Mouse (Mus musculus): ENCODE data around the gene Pacs1.
"Not testable (repeated sequence)": the region's sequence is repeated elsewhere in the genome, so short reads cannot be mapped to it uniquely, and the experiment has no call there.

Pacs1 gene

GRCm38 (mm10) chr19:5267015-5267414 lies 5.9 kb downstream of the Pacs1 start:
- DNase-seq = no peak

DNA sequence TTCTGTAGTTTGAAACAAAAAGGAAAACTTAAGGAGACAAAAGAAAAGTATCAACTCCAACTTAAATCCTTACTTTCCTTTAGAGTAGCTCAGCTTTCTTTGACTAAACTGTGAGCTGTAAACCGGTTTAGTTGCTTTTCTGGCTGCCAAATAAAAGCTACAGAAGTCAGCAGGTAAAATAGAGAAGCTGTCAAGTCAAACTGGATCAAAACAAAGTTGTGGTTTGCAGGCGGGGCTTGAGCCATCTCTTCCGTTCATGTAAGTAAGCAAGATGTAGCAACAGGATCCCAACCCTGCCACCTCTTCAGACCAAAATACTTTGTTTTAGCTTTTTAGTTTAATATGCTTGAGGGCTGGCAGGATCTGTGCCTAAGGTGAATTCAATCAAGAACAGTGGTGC lies 15.8 kb downstream of the Pacs1 start:
- DNase-seq = no peak

DNA sequence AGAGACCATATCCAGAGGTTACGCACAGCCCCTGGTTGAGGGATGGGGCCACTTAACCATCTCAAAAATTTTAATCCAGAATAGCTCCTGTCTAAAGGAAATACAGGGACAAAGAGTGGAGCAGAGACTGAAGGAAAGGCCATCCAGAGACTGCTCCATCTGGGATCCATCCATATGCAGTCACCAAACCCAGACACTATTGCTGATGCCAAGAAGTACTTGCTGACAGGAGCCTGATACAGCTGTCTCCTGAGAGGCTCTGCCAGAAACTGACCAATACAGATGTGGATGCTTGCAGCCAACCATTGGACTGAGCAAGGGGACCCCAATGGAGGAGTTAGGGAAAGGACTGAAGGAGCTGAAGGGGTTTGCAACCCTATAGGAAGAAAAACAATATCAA lies 35.9 kb downstream of the Pacs1 start:
- not testable (repeated sequence) for DNase-seq

DNA sequence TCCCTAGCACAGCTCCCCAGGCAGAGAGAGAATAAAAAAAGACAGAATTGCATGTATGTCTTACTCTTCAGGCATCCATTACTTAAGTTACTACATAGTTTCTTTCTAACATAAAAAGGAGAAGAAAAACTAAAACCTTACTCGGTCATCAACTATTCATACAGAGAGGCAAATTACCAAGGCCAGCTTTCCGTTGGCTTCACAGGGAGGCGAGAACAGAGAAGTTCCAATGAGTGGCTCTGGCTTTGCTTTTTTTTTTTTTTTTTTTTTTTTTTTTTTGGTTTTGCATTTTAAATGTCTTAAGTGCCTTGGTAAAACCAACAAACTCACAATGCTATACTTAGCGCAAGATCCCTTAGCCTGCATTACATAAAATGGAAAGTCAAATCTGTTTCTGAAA lies 40.2 kb downstream of the Pacs1 start:
- DNase-seq = no peak

DNA sequence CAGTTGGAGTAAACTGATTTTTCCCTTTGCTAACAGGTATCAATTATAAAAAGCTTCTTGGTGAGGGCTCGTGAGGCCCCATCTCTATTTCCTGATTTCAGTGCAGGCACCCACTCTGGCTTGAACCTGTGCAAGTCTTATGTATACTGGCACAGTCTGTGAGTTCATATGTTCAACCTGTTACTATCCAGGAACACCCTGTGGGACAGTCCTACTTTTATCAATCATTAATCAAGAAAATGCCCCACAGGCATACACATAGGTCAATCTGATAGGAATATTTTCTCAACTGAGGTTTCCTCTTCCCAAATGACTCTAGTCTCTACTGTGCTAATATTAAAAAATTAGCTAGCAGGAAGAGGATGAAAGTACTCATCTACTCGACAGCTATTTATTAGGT lies 42.8 kb downstream of the Pacs1 start:
- no peak for DNase-seq

- DNase-seq = no peak
Observed at GRCm38 (mm10) chr19:5224624-5225023, 48.3 kb downstream of the Pacs1 start.

- no peak for DNase-seq
Observed at GRCm38 (mm10) chr19:5224077-5224476, 48.8 kb downstream of the Pacs1 start.

- no peak for DNase-seq
Observed at GRCm38 (mm10) chr19:5221926-5222325, 51.0 kb downstream of the Pacs1 start.

GRCm38 (mm10) chr19:5221219-5221723 lies 51.6 kb downstream of the Pacs1 start:
- not testable (repeated sequence) for DNase-seq

GRCm38 (mm10) chr19:5220389-5220788 lies 52.5 kb downstream of the Pacs1 start:
- no peak for DNase-seq

- no peak for DNase-seq
Observed at GRCm38 (mm10) chr19:5201691-5202090, 71.2 kb downstream of the Pacs1 start.

DNA sequence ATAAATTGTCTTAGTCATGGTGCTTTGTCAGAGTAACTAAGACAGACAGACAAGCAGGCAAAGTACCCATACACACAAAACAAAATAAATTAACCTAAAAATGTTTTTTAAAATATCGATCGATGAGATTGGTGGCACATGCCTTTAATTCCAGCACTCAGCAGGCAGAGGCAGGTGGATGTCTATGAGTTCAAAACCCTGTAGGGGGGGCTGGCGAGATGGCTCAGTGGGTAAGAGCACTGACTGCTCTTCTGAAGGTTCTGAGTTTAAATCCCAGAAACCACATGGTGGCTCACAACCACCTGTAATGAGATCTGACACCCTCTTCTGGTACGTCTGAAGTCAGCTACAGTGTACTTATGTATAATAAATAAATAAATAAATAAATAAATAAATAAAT lies 72.3 kb downstream of the Pacs1 start:
- not testable (repeated sequence) for DNase-seq

- no peak for DNase-seq
Observed at GRCm38 (mm10) chr19:5198553-5198952, 74.4 kb downstream of the Pacs1 start.

GRCm38 (mm10) chr19:5195417-5196035 lies 77.4 kb downstream of the Pacs1 start:
- peak; percentile 57 for DNase-seq

GRCm38 (mm10) chr19:5192397-5192796 lies 80.5 kb downstream of the Pacs1 start:
- DNase-seq = no peak

GRCm38 (mm10) chr19:5187439-5187838 lies 85.5 kb downstream of the Pacs1 start:
- DNase-seq = peak; percentile 22

DNA sequence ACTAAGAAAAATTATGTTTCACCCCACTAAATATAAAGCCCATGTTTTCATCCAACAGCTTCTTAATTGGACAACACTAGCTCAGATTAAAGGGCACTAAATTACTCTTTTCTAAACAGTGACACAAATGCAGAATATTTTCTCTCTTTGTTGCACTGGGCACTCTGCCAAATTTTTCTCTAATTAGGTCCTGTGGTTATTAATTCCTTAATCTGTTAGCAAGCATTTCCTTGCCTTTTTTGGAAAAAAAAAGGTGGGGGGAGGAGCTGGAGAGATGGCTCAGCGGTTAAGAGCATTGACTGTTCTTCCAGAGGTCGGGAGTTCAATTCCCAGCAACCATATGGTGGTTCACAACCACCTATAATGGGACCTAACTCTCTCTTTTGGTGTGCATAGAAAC lies 91.0 kb downstream of the Pacs1 start:
- DNase-seq = peak; percentile 24

DNA sequence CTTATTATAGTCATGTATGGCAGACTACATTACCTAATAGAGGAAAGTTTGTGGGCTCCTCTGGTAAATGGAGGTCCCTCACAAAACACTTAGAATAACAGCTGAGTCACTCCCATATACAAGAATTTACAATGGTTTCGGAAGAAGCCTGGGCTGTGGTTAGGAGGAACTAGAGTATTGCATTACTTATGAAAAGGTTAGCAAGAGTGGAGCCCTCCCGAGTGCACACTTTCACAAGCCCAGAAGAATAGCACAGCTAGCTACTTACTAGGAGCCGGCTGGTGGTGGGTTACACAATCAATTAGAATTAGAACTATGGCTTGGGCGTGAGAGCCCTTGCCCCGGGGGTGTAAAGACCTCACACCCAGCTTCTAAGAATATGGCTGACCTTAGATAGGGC lies 94.3 kb downstream of the Pacs1 start:
- DNase-seq = no peak

DNA sequence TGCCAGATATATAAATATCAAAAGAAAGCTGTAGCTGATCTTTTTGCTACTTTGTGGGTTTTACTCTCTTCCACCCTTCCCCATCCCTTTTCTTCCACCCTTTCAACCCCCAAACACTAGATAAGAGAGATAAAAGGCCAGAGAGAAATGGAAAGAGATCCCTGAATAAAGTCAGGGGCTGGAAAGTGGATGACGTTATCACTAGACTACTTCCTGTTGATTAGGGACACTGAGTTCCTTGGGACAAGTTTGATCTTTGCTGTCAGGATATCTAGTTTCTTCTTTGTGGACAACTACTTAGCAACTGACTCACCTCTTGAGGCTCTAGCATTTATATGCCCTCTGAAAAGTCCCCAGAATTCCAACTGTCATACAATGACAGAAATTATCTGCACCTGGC lies 102.5 kb downstream of the Pacs1 start:
- no peak for DNase-seq

- DNase-seq = no peak
Observed at GRCm38 (mm10) chr19:5167477-5167876, 105.4 kb downstream of the Pacs1 start.

GRCm38 (mm10) chr19:5164380-5164779 lies 108.5 kb downstream of the Pacs1 start:
- DNase-seq = peak; percentile 37

DNA sequence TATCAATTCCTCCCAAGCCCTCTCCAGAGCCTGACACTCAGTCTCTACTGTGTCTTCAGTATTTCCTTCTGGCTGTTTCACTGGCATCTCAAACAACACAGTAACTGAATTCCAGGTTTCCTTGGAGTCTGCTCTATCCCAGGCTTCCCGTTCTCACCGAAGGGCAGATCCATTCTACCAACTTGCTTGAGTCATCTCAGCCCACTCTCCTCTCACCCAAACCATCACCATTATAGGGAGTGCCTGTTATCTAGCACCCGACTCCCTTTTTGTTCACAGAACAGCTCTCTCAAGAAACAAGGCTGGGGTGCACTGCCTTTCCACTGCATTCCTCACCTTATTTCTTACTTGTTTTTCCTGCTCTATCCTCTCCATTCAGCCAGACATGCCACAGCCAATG lies 111.0 kb downstream of the Pacs1 start:
- no peak for DNase-seq

- DNase-seq = no peak
Observed at GRCm38 (mm10) chr19:5152261-5152660, 120.7 kb downstream of the Pacs1 start.

DNA sequence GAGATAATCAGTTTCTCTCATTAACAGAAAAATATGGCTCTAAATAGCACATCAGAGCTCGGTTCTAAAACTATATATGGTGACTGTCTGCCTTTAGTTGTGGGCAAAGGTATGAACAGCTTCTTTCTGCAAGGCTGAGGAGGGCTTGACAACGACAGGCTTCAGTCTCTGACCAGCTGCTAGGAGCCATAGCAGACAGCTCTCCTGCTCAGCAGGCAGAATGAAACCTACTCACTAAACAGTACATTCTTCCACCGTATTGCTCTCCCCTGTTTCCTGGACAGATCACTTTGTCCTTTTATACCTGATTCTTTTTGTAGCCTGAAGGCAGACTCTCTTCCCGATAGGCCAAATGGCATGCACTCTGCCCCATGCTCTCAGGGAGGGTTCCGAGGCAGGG lies 121.2 kb downstream of the Pacs1 start:
- no peak for DNase-seq

DNA sequence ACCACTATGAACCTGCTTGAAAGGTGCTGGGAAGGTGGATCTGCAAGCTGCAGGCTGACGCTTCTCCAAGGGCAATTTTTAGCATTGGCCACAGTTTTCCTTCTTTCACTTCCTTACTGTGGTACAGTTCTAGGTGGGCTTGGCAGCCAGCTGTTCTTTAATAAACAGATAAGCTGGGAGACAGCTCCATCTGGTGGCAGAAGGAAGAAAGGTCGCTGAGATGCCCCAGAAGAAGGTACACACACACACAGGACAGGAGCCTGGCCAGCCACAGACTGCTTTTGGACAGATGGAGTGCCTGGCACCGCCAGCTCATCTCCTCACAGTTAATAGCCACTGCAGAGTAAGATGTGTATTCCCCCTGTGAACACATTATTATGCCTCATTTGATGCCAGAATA lies 121.6 kb downstream of the Pacs1 start:
- peak; percentile 72 for DNase-seq

Measured in kidney, postnatal 10 days (tissue).